Mouse (Mus musculus) C2C12 (cell line): Measurements from ENCODE around the gene Pbx1.

ENCODE experiments used
- CEBPB ChIP-seq: IDR thresholded peaks from one replicate; pipeline ENCODE4 v1.6.1; 2011; ENCODE audit warnings: low read depth, mild to moderate bottlenecking, control low read depth, moderate library complexity
- CTCF ChIP-seq: IDR thresholded peaks from one replicate; pipeline ENCODE4 v1.5.1; 2011; ENCODE audit not compliant: control insufficient read depth, insufficient read depth, insufficient read length
- FOSL1 ChIP-seq: IDR thresholded peaks from one replicate; pipeline ENCODE4 v1.8.0; 2011; ENCODE audit warnings: mild to moderate bottlenecking, low read length; ENCODE audit not compliant: poor library complexity, insufficient read depth, severe bottlenecking
- MAX ChIP-seq: IDR thresholded peaks from one replicate; pipeline ENCODE4 v1.6.1; 2011; ENCODE audit warnings: mild to moderate bottlenecking, control low read depth
- MYOG ChIP-seq: IDR thresholded peaks from one replicate; pipeline ENCODE4 v1.6.1; 2011; ENCODE audit not compliant: control insufficient read depth, insufficient read length; ENCODE audit errors: extremely low read depth
- USF1 ChIP-seq: IDR thresholded peaks from one replicate; pipeline ENCODE4 v1.6.1; 2011; ENCODE audit warnings: low read depth, mild to moderate bottlenecking, control low read depth, moderate library complexity

- TF ChIP-seq CTCF (no peak), USF1 (no peak), CEBPB (no peak), FOSL1 (no peak), MAX (no peak), MYOG (no peak)
Observed at GRCm38 (mm10) chr1:168457191-168457747, 25.2 kb upstream of the Pbx1 start.
